Mouse (Mus musculus): ENCODE data around the gene Tab3. TPM values are rescaled to one million over a fixed set of nuclear protein-coding genes. Genes with fewer than 3 reads are reported as not detected.

Gene Tab3
- polyA plus RNA-seq, 1 experiment from 2014 or later = 3.3 TPM

GRCm38 (mm10) chrX:85582517-85582916 is 8.7 kb downstream of the Tab3 start:
- no peak overlapping the region for H3K4me3 ChIP-seq (ENCODE audit: low read depth, low read length)
- 86% methylated on average over 1 of the region's 1 CpGs for WGBS
- H3K36me3 ChIP-seq (replicated peaks; ENCODE audit: control insufficient read depth, insufficient read depth, low read depth, low read length) = no peaks in the 10 kb centered on the region
- H3K9ac ChIP-seq (replicated peaks; ENCODE audit: low read length) = no peak overlapping the region
- no peaks in the 10 kb centered on the region for H3K4me1 ChIP-seq (ENCODE audit: control insufficient read depth, insufficient read depth, low read length)
- no peak overlapping the region for H3K4me2 ChIP-seq (ENCODE audit: low read depth, low read length)
- H3K27me3 ChIP-seq (ENCODE audit: control insufficient read depth, insufficient read depth, low read length) = no peaks in the 10 kb centered on the region
- no peaks in the 10 kb centered on the region for H3K9me3 ChIP-seq (replicated peaks; ENCODE audit: control insufficient read depth, low read length)
- DNase-seq (ENCODE audit: low spot score) (no peak), ATAC-seq (replicated peaks; ENCODE audit: insufficient number of reproducible peaks, low FRiP score, low TSS enrichment, low read depth) (no peak)
- no peak overlapping the region for H3K27ac ChIP-seq (replicated peaks; ENCODE audit: low read depth, low read length)

- DNase-seq (ENCODE audit: low spot score) (no peak), ATAC-seq (replicated peaks; ENCODE audit: insufficient number of reproducible peaks, low FRiP score, low TSS enrichment, low read depth) (no peak)
- H3K9ac ChIP-seq (replicated peaks; ENCODE audit: low read length) = no peak overlapping the region
- no peaks in the 10 kb centered on the region for H3K9me3 ChIP-seq (replicated peaks; ENCODE audit: control insufficient read depth, low read length)
- no peaks in the 10 kb centered on the region for H3K36me3 ChIP-seq (replicated peaks; ENCODE audit: control insufficient read depth, insufficient read depth, low read depth, low read length)
- H3K4me3 ChIP-seq (ENCODE audit: low read depth, low read length) = no peak overlapping the region
- H3K27ac ChIP-seq (replicated peaks; ENCODE audit: low read depth, low read length) = no peak overlapping the region
- H3K4me1 ChIP-seq (ENCODE audit: control insufficient read depth, insufficient read depth, low read length) = no peaks in the 10 kb centered on the region
- H3K4me2 ChIP-seq (ENCODE audit: low read depth, low read length) = no peak overlapping the region
- H3K27me3 ChIP-seq (ENCODE audit: control insufficient read depth, insufficient read depth, low read length) = no peaks in the 10 kb centered on the region
Observed at GRCm38 (mm10) chrX:85585575-85585974, 11.8 kb downstream of the Tab3 start.

- DNase-seq (ENCODE audit: low spot score) = no peak
- WGBS = 83% methylated on average over 2 of the region's 2 CpGs
Observed at GRCm38 (mm10) chrX:85614701-85615100, 40.9 kb downstream of the Tab3 start.

GRCm38 (mm10) chrX:85646204-85646777 is 72.5 kb downstream of the Tab3 start:
- ATAC-seq (replicated peaks; ENCODE audit: insufficient number of reproducible peaks, low FRiP score, low TSS enrichment, low read depth) (no peak), DNase-seq (ENCODE audit: low spot score) (peak; percentile 46)
- Histone ChIP-seq H3K9ac (replicated peaks; ENCODE audit: low read length) (no peak overlapping the region), H3K9me3 (replicated peaks; ENCODE audit: control insufficient read depth, low read length) (no peaks in the 10 kb centered on the region), H3K36me3 (replicated peaks; ENCODE audit: control insufficient read depth, insufficient read depth, low read depth, low read length) (no peaks in the 10 kb centered on the region), H3K4me3 (ENCODE audit: low read depth, low read length) (no peak overlapping the region), H3K4me2 (ENCODE audit: low read depth, low read length) (no peak overlapping the region), H3K27me3 (ENCODE audit: control insufficient read depth, insufficient read depth, low read length) (no peaks in the 10 kb centered on the region), H3K4me1 (ENCODE audit: control insufficient read depth, insufficient read depth, low read length) (no peaks in the 10 kb centered on the region), H3K27ac (replicated peaks; ENCODE audit: low read depth, low read length) (no peak overlapping the region)
- 49% methylated on average over 8 of the region's 8 CpGs for whole genome bisulfite sequencing

More at GRCm38 (mm10) chrX:85614701-85615100, 40.9 kb downstream of the Tab3 start:
- Histone ChIP-seq H3K27me3 (ENCODE audit: control insufficient read depth, insufficient read depth, low read length) (no peaks in the 10 kb centered on the region), H3K4me3 (ENCODE audit: low read depth, low read length) (no peak overlapping the region), H3K27ac (replicated peaks; ENCODE audit: low read depth, low read length) (no peak overlapping the region), H3K4me2 (ENCODE audit: low read depth, low read length) (no peak overlapping the region), H3K4me1 (ENCODE audit: control insufficient read depth, insufficient read depth, low read length) (no peaks in the 10 kb centered on the region), H3K9ac (replicated peaks; ENCODE audit: low read length) (no peak overlapping the region), H3K9me3 (replicated peaks; ENCODE audit: control insufficient read depth, low read length) (no peaks in the 10 kb centered on the region), H3K36me3 (replicated peaks; ENCODE audit: control insufficient read depth, insufficient read depth, low read depth, low read length) (no peaks in the 10 kb centered on the region)
- no peak for ATAC-seq (replicated peaks; ENCODE audit: insufficient number of reproducible peaks, low FRiP score, low TSS enrichment, low read depth)

- ATAC-seq (replicated peaks; ENCODE audit: insufficient number of reproducible peaks, low FRiP score, low TSS enrichment, low read depth) = no peak
- no peak overlapping the region for H3K27ac ChIP-seq (replicated peaks; ENCODE audit: low read depth, low read length)
- WGBS = 21% methylated on average over 7 of the region's 7 CpGs
Observed at GRCm38 (mm10) chrX:85676808-85677207, 103.0 kb downstream of the Tab3 start.

GRCm38 (mm10) chrX:85682125-85682524 is 108.3 kb downstream of the Tab3 start:
- no peak for ATAC-seq (replicated peaks; ENCODE audit: insufficient number of reproducible peaks, low FRiP score, low TSS enrichment, low read depth)
- no peaks in the 10 kb centered on the region for H3K9me3 ChIP-seq (replicated peaks; ENCODE audit: control insufficient read depth, low read length)
- H3K27ac ChIP-seq (replicated peaks; ENCODE audit: low read depth, low read length) = no peak overlapping the region
- 46% methylated on average over 1 of the region's 1 CpGs for WGBS
- no peak overlapping the region for H3K9ac ChIP-seq (replicated peaks; ENCODE audit: low read length)
- no peak for DNase-seq (ENCODE audit: low spot score)
- H3K4me2 ChIP-seq (ENCODE audit: low read depth, low read length) = no peak overlapping the region
- no peaks in the 10 kb centered on the region for H3K36me3 ChIP-seq (replicated peaks; ENCODE audit: control insufficient read depth, insufficient read depth, low read depth, low read length)
- no peak overlapping the region for H3K4me3 ChIP-seq (ENCODE audit: low read depth, low read length)
- no peaks in the 10 kb centered on the region for H3K4me1 ChIP-seq (ENCODE audit: control insufficient read depth, insufficient read depth, low read length)
- H3K27me3 ChIP-seq (ENCODE audit: control insufficient read depth, insufficient read depth, low read length) = no peaks in the 10 kb centered on the region

More at GRCm38 (mm10) chrX:85676808-85677207, 103.0 kb downstream of the Tab3 start:
- Histone ChIP-seq H3K9me3 (replicated peaks; ENCODE audit: control insufficient read depth, low read length) (no peaks in the 10 kb centered on the region), H3K36me3 (replicated peaks; ENCODE audit: control insufficient read depth, insufficient read depth, low read depth, low read length) (no peaks in the 10 kb centered on the region), H3K9ac (replicated peaks; ENCODE audit: low read length) (no peak overlapping the region), H3K4me3 (ENCODE audit: low read depth, low read length) (no peak overlapping the region), H3K4me1 (ENCODE audit: control insufficient read depth, insufficient read depth, low read length) (no peaks in the 10 kb centered on the region), H3K27me3 (ENCODE audit: control insufficient read depth, insufficient read depth, low read length) (no peaks in the 10 kb centered on the region), H3K4me2 (ENCODE audit: low read depth, low read length) (no peak overlapping the region)
- DNase-seq (ENCODE audit: low spot score) = peak; percentile 57

- no peak for ATAC-seq (replicated peaks; ENCODE audit: insufficient number of reproducible peaks, low FRiP score, low TSS enrichment, low read depth)
- Histone ChIP-seq H3K27me3 (ENCODE audit: control insufficient read depth, insufficient read depth, low read length) (no peaks in the 10 kb centered on the region), H3K27ac (replicated peaks; ENCODE audit: low read depth, low read length) (no peak overlapping the region), H3K36me3 (replicated peaks; ENCODE audit: control insufficient read depth, insufficient read depth, low read depth, low read length) (no peaks in the 10 kb centered on the region), H3K9ac (replicated peaks; ENCODE audit: low read length) (no peak overlapping the region), H3K9me3 (replicated peaks; ENCODE audit: control insufficient read depth, low read length) (no peaks in the 10 kb centered on the region), H3K4me3 (ENCODE audit: low read depth, low read length) (no peak overlapping the region), H3K4me2 (ENCODE audit: low read depth, low read length) (no peak overlapping the region), H3K4me1 (ENCODE audit: control insufficient read depth, insufficient read depth, low read length) (no peaks in the 10 kb centered on the region)
- 41% methylated on average over 2 of the region's 2 CpGs for WGBS
- no peak for DNase-seq (ENCODE audit: low spot score)
Observed at GRCm38 (mm10) chrX:85683723-85684122, 109.9 kb downstream of the Tab3 start.
